Mouse (Mus musculus): ENCODE results near the gene Snd1.

DNA sequence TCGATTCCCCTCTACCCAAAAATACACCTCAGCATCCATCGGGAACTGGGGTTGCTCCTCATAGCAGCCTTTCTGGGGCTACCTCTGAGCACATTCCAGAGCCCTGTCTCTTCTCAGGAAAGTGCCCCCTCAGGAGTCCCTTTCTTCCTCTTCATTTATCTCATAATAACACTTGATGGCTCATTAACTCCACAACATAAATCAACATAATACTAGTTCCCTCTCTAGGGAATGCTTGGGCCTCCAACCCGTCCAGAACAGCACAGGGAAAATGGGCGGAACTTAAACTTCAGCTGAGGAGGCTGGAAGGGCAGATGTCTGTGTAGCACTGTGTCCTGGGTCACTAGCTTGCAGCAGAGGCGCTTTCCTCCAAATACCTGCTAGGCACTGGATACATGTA is 488.2 kb downstream of the Snd1 start:
- no peak for TF ChIP-seq CHD2 (IDR thresholded peaks at IDR 0.05; ENCODE audit: low read depth, low read length)
- no peak for TF ChIP-seq HCFC1 (IDR thresholded peaks at IDR 0.05; ENCODE audit: borderline replicate concordance, insufficient read depth, low read length)
- TF ChIP-seq ZNF384 (IDR thresholded peaks at IDR 0.05; ENCODE audit: low read depth, low read length), result no peak
